Mouse (Mus musculus) hematopoietic stem cell, adult 5-6 weeks (primary cell): Measurements from ENCODE around the gene Ankrd11. TPM values are rescaled to one million over a fixed set of nuclear protein-coding genes. Genes with fewer than 3 reads are reported as not detected.
"Not testable (repeated sequence)": the region's sequence is repeated elsewhere in the genome, so short reads cannot be mapped to it uniquely, and the experiment has no call there.

Source experiments
- ATAC-seq, 2 experiments: fragments of 125-278 bp in 1 of 2; replicated peaks in 1 of 2; 2 replicates each; pipeline ENCODE4 v1.8.0; 2016 to 2017; ENCODE audit warnings: inconsistent platforms in 2 of 2, mild to moderate bottlenecking in 2 of 2, moderate number of reproducible peaks in 2 of 2, low read depth in 1 of 2, moderate TSS enrichment in 1 of 2; ENCODE audit not compliant: low FRiP score in 2 of 2, poor library complexity in 2 of 2, severe bottlenecking in 2 of 2, insufficient read depth in 1 of 2, low TSS enrichment in 1 of 2
- total RNA-seq: library from RNA; stranded (forward); fragments of 172-1452, 232-1000 nt; gene quantifications from 2 replicates; pipeline ENCODE4 v1.2.3, GENCODE M21; 2017

Gene Ankrd11
- total RNA-seq = 99.2 and 109 TPM in 2 replicates

- peak; percentile 94 for ATAC-seq
These were observed at the start of gene Ankrd11 for GRCm38 (mm10) chr8:123042158-123042973. Gene Ankrd11, minus strand, starts transcription at chr8:123042277.

GRCm38 (mm10) chr8:123087289-123087688, 45.2 kb upstream of the Ankrd11 start:
- 0 out of 4 replicates have a peak, but pooled peaks of 1 of the 2 experiments have one; percentile 17 for ATAC-seq

- ATAC-seq = no peak
These were observed 41.5 kb upstream of the Ankrd11 start for GRCm38 (mm10) chr8:123083610-123084009.

- ATAC-seq = no peak
These were observed 40.9 kb upstream of the Ankrd11 start for GRCm38 (mm10) chr8:123082993-123083392.

GRCm38 (mm10) chr8:123077213-123077612, 35.1 kb upstream of the Ankrd11 start:
- no peak for ATAC-seq

GRCm38 (mm10) chr8:123071176-123071575, 29.1 kb upstream of the Ankrd11 start:
- ATAC-seq = no peak

GRCm38 (mm10) chr8:123066101-123066683, 24.1 kb upstream of the Ankrd11 start:
- ATAC-seq = 0 out of 4 replicates have a peak, but pooled peaks of 1 of the 2 experiments have one; percentile 1

- peak; percentile 92 to 93 for ATAC-seq
These were observed 23.4 kb upstream of the Ankrd11 start for GRCm38 (mm10) chr8:123065214-123066100.

- ATAC-seq = peak; percentile 28 to 65
These were observed 22.7 kb upstream of the Ankrd11 start for GRCm38 (mm10) chr8:123064809-123065213.

- no peak for ATAC-seq
These were observed 22.0 kb upstream of the Ankrd11 start for GRCm38 (mm10) chr8:123064072-123064471.

GRCm38 (mm10) chr8:123062721-123063120, 20.6 kb upstream of the Ankrd11 start, which contains the start of gene Spg7:
Gene Spg7, plus strand, starts transcription at chr8:123062942.
- ATAC-seq = no peak

- ATAC-seq = no peak
These were observed 9.4 kb upstream of the Ankrd11 start for GRCm38 (mm10) chr8:123051458-123051857.

- ATAC-seq = no peak
These were observed 6.3 kb upstream of the Ankrd11 start for GRCm38 (mm10) chr8:123048402-123048801.

GRCm38 (mm10) chr8:123047827-123048226, 5.8 kb upstream of the Ankrd11 start:
- no peak for ATAC-seq

- no peak for ATAC-seq
These were observed 4.6 kb upstream of the Ankrd11 start for GRCm38 (mm10) chr8:123046706-123047105.

GRCm38 (mm10) chr8:123044743-123045425, 2.8 kb upstream of the Ankrd11 start:
- not testable (repeated sequence) for ATAC-seq

GRCm38 (mm10) chr8:123043941-123044340, 1.9 kb upstream of the Ankrd11 start:
- no peak for ATAC-seq
